Mouse (Mus musculus) brain, embryonic 14.5 days (tissue): ENCODE results near the gene Bcas3.

Experiments used
- CTCF ChIP-seq: fragments of 200-500 bp; IDR thresholded peaks from 2 replicates; pipeline ENCODE4 v1.5.1; 2012; ENCODE audit warnings: inconsistent platforms, mild to moderate bottlenecking, moderate library complexity, borderline replicate concordance; ENCODE audit not compliant: insufficient read depth, insufficient read length; ENCODE audit errors: extremely low read depth
- POLR2A ChIP-seq: fragments of 200-500 bp; IDR thresholded peaks from 2 replicates; pipeline ENCODE4 v1.6.1; 2012; ENCODE audit warnings: mild to moderate bottlenecking, inconsistent platforms, borderline replicate concordance; ENCODE audit not compliant: poor library complexity, insufficient read depth, insufficient read length, severe bottlenecking; ENCODE audit errors: extremely low read depth

GRCm38 (mm10) chr11:85681580-85682419 lies 328.8 kb downstream of the Bcas3 start:
- no peak for TF ChIP-seq CTCF
- TF ChIP-seq POLR2A = no peak
